Mouse (Mus musculus) stomach, postnatal 0 days (tissue): ENCODE measurements around the gene Fntb.

Experiments used
- CTCF ChIP-seq: IDR thresholded peaks from 2 replicates; pipeline ENCODE4 v1.5.1; 2016; ENCODE audit warnings: antibody characterized with exemption, low read depth, mild to moderate bottlenecking, moderate library complexity
- EP300 ChIP-seq: optimal IDR thresholded peaks from 2 replicates; pipeline ENCODE3; 2016; ENCODE audit warnings: antibody characterized with exemption

- TF ChIP-seq CTCF (no peak), EP300 (no peak)
Observed at GRCm38 (mm10) chr12:76852419-76852818, 87.0 kb downstream of the Fntb start.
